Mouse (Mus musculus) intestine, embryonic 14.5 days (tissue): ENCODE results near the gene Imp4. TPM values are rescaled to one million over a fixed set of nuclear protein-coding genes. Genes with fewer than 3 reads are reported as not detected.
A peak's percentile ranks its signal among the peaks of the same experiment; 100 is the strongest.

Source experiments
- ATAC-seq: fragments of 200-750 bp; cut with Nextera tagmentation; replicated peaks from 2 replicates; pipeline ENCODE4 v1.8.0; 2017; ENCODE audit warnings: low read depth, moderate number of reproducible peaks, moderate TSS enrichment, moderate library complexity; ENCODE audit not compliant: low FRiP score, low TSS enrichment
- DNase-seq: peaks from one replicate; pipeline ENCODE4 v3.0.0-alpha.2; 2018; ENCODE audit warnings: low spot score
- H3K27ac ChIP-seq: fragments of 300-500 bp; sonication (generic); 2 replicates; pipeline ENCODE4 v1.5.1; 2014; ENCODE audit warnings: low read depth, mild to moderate bottlenecking, control low read depth
- H3K27me3 ChIP-seq: fragments of 300-500 bp; sonication (generic); replicated peaks from 2 replicates; pipeline ENCODE4 v1.6.1; 2014; ENCODE audit warnings: low read length, control low read depth; ENCODE audit not compliant: control insufficient read depth, insufficient read depth
- H3K36me3 ChIP-seq: fragments of 300-500 bp; sonication (generic); 2 replicates; pipeline ENCODE4 v1.6.1; 2014; ENCODE audit warnings: low read length, control low read depth; ENCODE audit not compliant: control insufficient read depth, insufficient read depth
- H3K4me1 ChIP-seq: fragments of 300-500 bp; sonication (generic); replicated peaks from 2 replicates; pipeline ENCODE4 v1.6.1; 2014; ENCODE audit warnings: low read length, control low read depth, mixed read lengths; ENCODE audit not compliant: control insufficient read depth, insufficient read depth
- H3K4me2 ChIP-seq: fragments of 300-500 bp; sonication (generic); 2 replicates; pipeline ENCODE4 v1.6.1; 2014; ENCODE audit warnings: low read length
- H3K4me3 ChIP-seq: fragments of 300-500 bp; sonication (generic); 2 replicates; pipeline ENCODE4 v1.5.1; 2014; ENCODE audit warnings: low read depth, low read length, control low read depth, mixed read lengths
- H3K9ac ChIP-seq: fragments of 300-500 bp; sonication (generic); 2 replicates; pipeline ENCODE4 v1.6.1; 2014; ENCODE audit warnings: mild to moderate bottlenecking, low read length
- H3K9me3 ChIP-seq: fragments of 300-500 bp; sonication (generic); 2 replicates; pipeline ENCODE4 v1.6.1; 2016; ENCODE audit warnings: low read length, control low read depth; ENCODE audit not compliant: control insufficient read depth
- WGBS: fragments of 180-500 bp; shearing (Covaris S2); extraction: QIAGEN DNeasy Blood & Tissue Kit; methylation state at CpG from one replicate; pipeline ENCODE4 v1.1.7; 2014; 5-methylcytosine and 5-hydroxymethylcytosine counted together
- polyA plus RNA-seq: library from polyadenylated mRNA; unstranded; fragments of >200 nt; fragmentation: Nextera tagmentation; extraction: Ambion mirVana; gene quantifications from 2 replicates; pipeline ENCODE4 v1.2.1, GENCODE M21; 2014

Gene Imp4
- polyA plus RNA-seq, result 120 and 126 TPM in 2 replicates

GRCm38 (mm10) chr1:34439215-34439960 lies at the start of gene Imp4, which contains the start of gene Ccdc115:
TSS of gene Imp4 (plus strand) at chr1:34439851.
TSS of gene Ccdc115 (minus strand) at chr1:34439672.
- Histone ChIP-seq H3K4me2 (peak within 1 kb of the TSS; percentile 71), H3K27ac (peak within 1 kb of the TSS; percentile 51; the same call in 1 of the 2 replicates), H3K4me3 (peak within 1 kb of the TSS; percentile 87), H3K9me3 (no peaks in the 10 kb centered on the region), H3K9ac (peak within 1 kb of the TSS; percentile 62), H3K27me3 (no peaks in the 10 kb centered on the region), H3K36me3 (peaks cover 21% of the 10 kb centered on the region), H3K4me1 (peaks cover 11% of the 10 kb centered on the region)
- DNase-seq (peak; percentile 99), ATAC-seq (peak; percentile 95)
- WGBS, result under 1% methylated on average over 48 of the region's 48 CpGs

GRCm38 (mm10) chr1:34396321-34396720 lies 43.3 kb upstream of the Imp4 start:
- no peaks in the 10 kb centered on the region for H3K27me3 ChIP-seq
- WGBS, result 85% methylated on average over 4 of the region's 4 CpGs
- H3K4me2 ChIP-seq, result no peak overlapping the region
- H3K4me1 ChIP-seq, result no peaks in the 10 kb centered on the region
- no peaks in the 10 kb centered on the region for H3K9me3 ChIP-seq
- H3K36me3 ChIP-seq, result no peaks in the 10 kb centered on the region
- H3K4me3 ChIP-seq, result no peak overlapping the region
- H3K9ac ChIP-seq, result no peak overlapping the region
- no peak overlapping the region for H3K27ac ChIP-seq
- ATAC-seq, result no peak
- DNase-seq, result no peak

- Histone ChIP-seq H3K27me3 (no peaks in the 10 kb centered on the region), H3K4me3 (no peak overlapping the region), H3K36me3 (no peaks in the 10 kb centered on the region), H3K4me1 (no peaks in the 10 kb centered on the region), H3K4me2 (no peak overlapping the region), H3K9ac (no peak overlapping the region), H3K27ac (no peak overlapping the region), H3K9me3 (no peaks in the 10 kb centered on the region)
- ATAC-seq (no peak), DNase-seq (peak; percentile 38)
- WGBS, result 36% methylated on average over 11 of the region's 11 CpGs
Observed at GRCm38 (mm10) chr1:34399182-34399953, 40.3 kb upstream of the Imp4 start.

DNA sequence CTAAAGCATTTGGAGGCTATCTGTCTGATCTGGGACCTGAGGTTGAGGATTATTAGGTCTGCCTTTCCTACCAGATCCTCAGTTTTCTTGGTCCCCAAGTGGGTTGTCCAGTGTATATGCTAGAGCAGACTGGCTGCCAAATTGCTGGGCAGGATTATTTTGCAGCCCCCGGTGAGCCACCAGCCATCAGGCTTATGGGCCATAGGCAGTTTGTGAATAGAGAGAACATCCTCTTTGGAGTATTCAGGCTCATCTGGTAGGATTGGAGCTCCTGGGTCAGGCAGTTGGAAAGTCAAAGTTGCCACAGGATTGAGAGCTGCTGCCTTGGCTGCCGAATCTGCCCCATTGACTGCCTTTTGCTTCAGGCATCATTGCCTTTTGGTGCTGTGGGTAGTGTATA lies 11.2 kb upstream of the Imp4 start:
- Histone ChIP-seq H3K9ac (no peak overlapping the region), H3K27ac (no peak overlapping the region), H3K27me3 (no peaks in the 10 kb centered on the region), H3K4me3 (no peak overlapping the region), H3K9me3 (peaks cover 24% of the 10 kb centered on the region), H3K4me1 (no peaks in the 10 kb centered on the region), H3K36me3 (no peaks in the 10 kb centered on the region), H3K4me2 (no peak overlapping the region)
- DNase-seq (peak; percentile 21), ATAC-seq (no peak)
- WGBS, result 98% methylated on average over 2 of the region's 2 CpGs

- 93% methylated on average over 4 of the region's 4 CpGs for WGBS
- H3K36me3 ChIP-seq, result no peaks in the 10 kb centered on the region
- peaks cover 24% of the 10 kb centered on the region for H3K9me3 ChIP-seq
- no peak overlapping the region for H3K4me2 ChIP-seq
- H3K27me3 ChIP-seq, result no peaks in the 10 kb centered on the region
- H3K4me1 ChIP-seq, result peaks cover 3% of the 10 kb centered on the region
- no peak overlapping the region for H3K27ac ChIP-seq
- no peak overlapping the region for H3K9ac ChIP-seq
- H3K4me3 ChIP-seq, result no peak overlapping the region
- DNase-seq (peak; percentile 31), ATAC-seq (no peak)
Observed at GRCm38 (mm10) chr1:34429281-34429680, 10.4 kb upstream of the Imp4 start.

DNA sequence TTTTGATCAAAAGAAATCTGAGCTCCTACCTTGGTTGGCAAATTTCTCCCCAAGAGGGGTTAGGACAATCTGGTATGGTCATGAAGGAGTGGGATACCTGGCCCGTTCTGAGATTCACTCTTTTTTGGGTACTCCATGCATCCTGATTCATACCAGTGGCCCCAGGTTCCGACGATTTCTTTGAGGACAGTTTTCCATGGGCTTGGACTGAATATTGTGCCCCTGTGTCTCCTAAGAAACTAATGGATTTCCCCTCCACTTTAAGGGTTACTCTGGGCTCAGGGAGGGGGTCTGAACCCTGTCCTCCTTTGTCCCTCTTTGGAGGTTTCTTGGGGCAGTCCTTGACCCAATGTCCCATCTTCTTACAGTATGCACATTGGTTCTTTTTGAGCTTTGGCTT lies 8.7 kb upstream of the Imp4 start:
- Histone ChIP-seq H3K4me1 (peaks cover 3% of the 10 kb centered on the region), H3K27ac (no peak overlapping the region), H3K4me2 (no peak overlapping the region), H3K36me3 (no peaks in the 10 kb centered on the region), H3K9me3 (peaks cover 24% of the 10 kb centered on the region), H3K4me3 (no peak overlapping the region), H3K27me3 (no peaks in the 10 kb centered on the region), H3K9ac (no peak overlapping the region)
- 97% methylated on average over 3 of the region's 3 CpGs for WGBS
- no peak for DNase-seq
- ATAC-seq, result no peak

- ATAC-seq, result no peak
- H3K27me3 ChIP-seq, result no peaks in the 10 kb centered on the region
- H3K9ac ChIP-seq, result no peak overlapping the region
- no peak overlapping the region for H3K4me3 ChIP-seq
- peaks cover 24% of the 10 kb centered on the region for H3K9me3 ChIP-seq
- no peak overlapping the region for H3K4me2 ChIP-seq
- no peak for DNase-seq
- no peak overlapping the region for H3K27ac ChIP-seq
- 98% methylated on average over 9 of the region's 9 CpGs for WGBS
- H3K4me1 ChIP-seq, result peaks cover 3% of the 10 kb centered on the region
- H3K36me3 ChIP-seq, result no peaks in the 10 kb centered on the region
Observed at GRCm38 (mm10) chr1:34431431-34431830, 8.2 kb upstream of the Imp4 start.

GRCm38 (mm10) chr1:34432411-34432775 lies 7.3 kb upstream of the Imp4 start:
- peaks cover 3% of the 10 kb centered on the region for H3K4me1 ChIP-seq
- H3K9ac ChIP-seq, result no peak overlapping the region; the same call in 1 of the 2 replicates
- H3K4me3 ChIP-seq, result peak overlapping the region; percentile 27
- no peak overlapping the region; the same call in 1 of the 2 replicates for H3K27ac ChIP-seq
- peaks cover 24% of the 10 kb centered on the region for H3K9me3 ChIP-seq
- no peak for ATAC-seq
- H3K27me3 ChIP-seq, result no peaks in the 10 kb centered on the region
- peak overlapping the region; percentile 48 for H3K4me2 ChIP-seq
- H3K36me3 ChIP-seq, result 0 out of 2 replicates have a peak, but pooled peaks cover 3% of the 10 kb centered on the region
- WGBS, result 55% methylated on average over 13 of the region's 13 CpGs
- DNase-seq, result peak; percentile 58
